Mouse (Mus musculus): ENCODE results near the gene Bpgm.

Gene Bpgm

DNA sequence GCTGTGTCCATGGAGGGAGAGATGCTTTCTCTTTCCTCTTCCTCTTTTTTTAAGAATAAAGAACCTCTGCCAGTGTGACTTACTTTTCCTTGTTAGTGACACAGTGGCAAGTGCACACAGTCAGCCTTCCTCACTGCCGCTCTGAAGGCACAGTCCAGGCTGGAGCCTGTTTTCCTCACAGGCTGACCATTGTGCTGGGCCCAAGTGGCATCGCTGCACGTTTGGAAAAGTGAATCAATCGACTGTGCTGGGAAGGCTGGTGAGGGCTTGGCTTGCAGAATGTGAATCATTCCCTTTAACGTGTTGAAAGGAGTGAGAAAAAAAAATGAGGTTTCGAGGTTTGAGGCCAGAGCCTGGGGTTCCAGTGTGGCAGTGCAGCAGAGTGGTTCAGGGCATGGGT is 5.3 kb downstream of the Bpgm start:
- in situ Hi-C loops (cut with MboI; ENCODE audit: low pct_unique_long_range_greater_than_20kb in 1 of 2, low sequenced_read_pairs in 2 of 2, unreplicated experiment in 1 of 2): no loop called here

- in situ Hi-C loops (cut with MboI; ENCODE audit: low pct_unique_long_range_greater_than_20kb in 1 of 2, low sequenced_read_pairs in 2 of 2, unreplicated experiment in 1 of 2): no loop called here
These were observed 6.8 kb downstream of the Bpgm start for GRCm38 (mm10) chr6:34482842-34483241.

DNA sequence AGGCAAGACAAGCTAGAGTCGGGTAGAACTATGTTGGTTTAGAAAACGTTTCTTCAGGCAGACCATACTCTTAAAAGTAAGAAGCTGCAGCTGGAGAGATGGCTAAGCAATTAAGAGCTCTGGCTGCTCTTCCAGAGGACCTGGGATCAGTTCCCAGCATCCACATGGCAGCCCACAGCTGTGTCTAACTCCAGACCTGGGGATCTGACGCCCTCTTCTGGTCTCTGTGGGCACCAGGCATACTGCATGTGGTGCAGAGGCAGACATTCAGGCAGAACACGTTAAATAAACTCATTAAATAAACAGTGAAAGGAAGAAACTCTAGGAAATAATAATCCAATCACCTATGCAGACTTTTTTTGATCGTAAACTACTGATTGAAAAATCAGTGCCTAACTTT is 7.4 kb downstream of the Bpgm start:
- in situ Hi-C loops (cut with MboI; ENCODE audit: low pct_unique_long_range_greater_than_20kb in 1 of 2, low sequenced_read_pairs in 2 of 2, unreplicated experiment in 1 of 2): no loop called here

- in situ Hi-C loops (cut with MboI; ENCODE audit: low pct_unique_long_range_greater_than_20kb in 1 of 2, low sequenced_read_pairs in 2 of 2, unreplicated experiment in 1 of 2): no loop called here
These were observed 7.8 kb downstream of the Bpgm start for GRCm38 (mm10) chr6:34483811-34484210.

DNA sequence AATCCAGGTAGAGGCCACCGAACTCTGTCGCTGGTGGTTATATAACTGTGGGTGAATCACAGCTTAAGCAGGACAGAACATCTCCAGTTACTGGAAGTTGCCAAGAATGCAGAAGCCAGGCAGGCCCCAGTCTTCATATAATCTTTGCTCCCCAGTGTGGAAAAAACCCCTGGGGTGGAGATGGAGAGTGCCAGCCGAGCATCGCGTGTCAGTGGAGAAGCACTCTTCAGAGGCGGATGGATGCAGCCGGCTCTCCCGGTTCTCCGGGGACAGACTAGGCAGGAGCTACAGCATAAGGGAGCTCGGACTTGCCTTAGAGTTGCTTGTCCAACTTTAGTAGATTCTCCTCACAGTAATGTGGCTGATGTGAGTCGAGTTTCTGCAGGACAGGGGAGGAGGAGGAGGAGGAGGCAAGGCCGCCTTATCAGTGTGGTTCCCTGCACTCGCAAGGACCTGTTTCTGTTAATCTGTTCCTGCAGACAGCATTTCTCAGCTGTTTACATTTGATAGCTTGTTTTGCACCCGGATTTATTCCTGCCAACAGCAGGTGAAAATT is 10.1 kb downstream of the Bpgm start:
- in situ Hi-C loops (cut with MboI; ENCODE audit: low pct_unique_long_range_greater_than_20kb in 1 of 2, low sequenced_read_pairs in 2 of 2, unreplicated experiment in 1 of 2): no loop called here

- in situ Hi-C loops (cut with MboI; ENCODE audit: low pct_unique_long_range_greater_than_20kb in 1 of 2, low sequenced_read_pairs in 2 of 2, unreplicated experiment in 1 of 2): no loop called here
These were observed 17.5 kb downstream of the Bpgm start for GRCm38 (mm10) chr6:34493327-34494095.

GRCm38 (mm10) chr6:34495140-34495551 is 19.1 kb downstream of the Bpgm start:
- in situ Hi-C loops (cut with MboI; ENCODE audit: low pct_unique_long_range_greater_than_20kb in 1 of 2, low sequenced_read_pairs in 2 of 2, unreplicated experiment in 1 of 2): no loop called here

DNA sequence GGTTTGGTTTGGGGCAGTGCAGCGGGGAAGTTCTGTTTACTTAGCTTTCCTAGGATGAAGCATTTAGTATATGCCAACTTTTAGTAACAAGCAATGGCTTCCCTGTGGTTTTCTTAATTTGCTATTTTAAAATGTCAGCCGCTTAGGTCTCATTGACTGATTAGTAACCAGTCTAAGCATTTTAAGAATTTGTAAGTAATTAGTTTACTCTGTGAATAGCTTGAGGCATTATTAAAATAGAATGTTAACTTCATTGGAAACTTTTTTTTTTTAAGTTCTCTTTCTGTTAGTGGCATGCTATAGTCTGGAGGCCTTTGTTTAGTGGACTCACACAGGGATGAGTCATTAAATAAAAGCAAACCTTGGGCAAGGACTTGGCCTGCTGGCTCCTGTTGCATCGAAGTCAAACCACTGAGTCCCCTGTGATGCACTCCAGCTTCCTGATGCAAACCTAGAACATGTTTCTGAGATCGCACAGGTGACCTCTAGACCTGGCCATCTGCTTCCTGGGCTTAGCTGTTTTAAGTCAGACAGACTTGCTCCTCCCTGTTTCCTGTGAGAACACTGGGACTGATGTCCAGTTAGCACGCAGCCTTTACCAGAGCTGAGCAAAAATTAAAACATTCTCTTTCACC is 22.1 kb downstream of the Bpgm start:
- in situ Hi-C loops (cut with MboI; ENCODE audit: low pct_unique_long_range_greater_than_20kb in 1 of 2, low sequenced_read_pairs in 2 of 2, unreplicated experiment in 1 of 2): no loop called here

DNA sequence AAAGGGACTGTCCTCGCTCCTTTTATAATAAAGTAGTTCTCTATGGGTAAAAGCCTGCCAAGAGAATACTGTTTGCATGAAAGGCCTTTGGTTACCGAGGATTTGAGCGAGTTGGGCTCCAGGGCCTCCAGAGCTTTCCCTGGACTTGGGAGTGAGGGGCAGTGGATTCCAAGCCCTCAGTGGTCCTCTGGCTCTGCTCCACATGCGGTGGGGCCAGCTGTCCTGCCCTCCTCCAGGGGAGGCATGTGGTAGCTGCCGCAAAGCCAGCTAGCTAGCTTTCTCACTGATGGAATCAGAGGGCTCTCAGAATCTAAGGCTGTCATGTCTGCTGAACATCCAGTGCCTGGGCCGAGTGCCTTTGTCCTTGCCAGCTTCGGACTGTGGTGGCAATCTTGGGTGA is 26.3 kb downstream of the Bpgm start:
- in situ Hi-C loops (cut with MboI; ENCODE audit: low pct_unique_long_range_greater_than_20kb in 1 of 2, low sequenced_read_pairs in 2 of 2, unreplicated experiment in 1 of 2): loop anchor here in 1 of 2 experiments (25.0 kb wide), 1 partner anchor 410 kb away; the partner anchor contains the start of genes Stra8 and Wdr91

DNA sequence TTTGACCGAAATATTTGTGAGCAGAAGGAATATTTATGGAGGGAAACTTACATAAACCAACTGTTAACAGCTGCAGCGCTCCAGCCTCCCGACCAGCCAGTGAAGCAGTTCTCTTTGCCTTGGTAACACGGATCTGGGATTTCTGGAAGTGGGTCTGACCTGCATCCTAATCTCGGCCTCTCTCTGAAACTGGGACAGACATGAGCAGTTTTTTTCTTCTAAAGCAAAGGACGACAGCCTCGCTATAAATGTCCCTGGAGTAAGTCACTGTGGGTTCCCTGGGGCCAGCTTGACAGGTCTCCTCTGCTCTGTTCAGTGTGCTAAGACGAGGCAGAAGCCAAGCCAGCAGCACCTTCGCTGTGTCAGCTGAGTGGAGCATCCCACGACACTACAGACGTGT is 29.9 kb downstream of the Bpgm start:
- in situ Hi-C loops (cut with MboI; ENCODE audit: low pct_unique_long_range_greater_than_20kb in 1 of 2, low sequenced_read_pairs in 2 of 2, unreplicated experiment in 1 of 2): loop anchor here in 1 of 2 experiments (25.0 kb wide), 1 partner anchor 406 kb away; the partner anchor contains the start of genes Stra8 and Wdr91

DNA sequence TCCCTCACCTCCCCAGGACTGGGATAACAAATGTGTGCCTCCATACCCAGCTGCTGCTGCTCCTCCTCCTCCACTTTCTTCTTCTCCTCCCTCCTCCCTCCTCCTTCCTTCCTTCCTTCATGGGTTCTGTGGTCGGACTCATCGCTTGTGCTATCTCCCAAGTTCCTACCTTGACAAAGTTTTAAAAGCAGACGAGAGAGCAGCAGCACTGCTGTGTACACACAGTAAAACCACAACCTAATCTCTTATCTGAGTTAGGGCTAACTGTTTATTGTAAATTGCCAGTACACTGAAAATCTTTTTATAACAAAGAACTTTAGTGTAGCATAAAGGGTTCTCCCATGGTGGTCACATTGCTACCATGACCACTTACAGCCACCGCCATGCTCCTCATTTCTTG is 31.6 kb downstream of the Bpgm start:
- in situ Hi-C loops (cut with MboI; ENCODE audit: low pct_unique_long_range_greater_than_20kb in 1 of 2, low sequenced_read_pairs in 2 of 2, unreplicated experiment in 1 of 2): loop anchor here in 1 of 2 experiments (25.0 kb wide), 1 partner anchor 405 kb away; the partner anchor contains the start of genes Stra8 and Wdr91

GRCm38 (mm10) chr6:34508016-34508415 is 32.0 kb downstream of the Bpgm start:
- in situ Hi-C loops (cut with MboI; ENCODE audit: low pct_unique_long_range_greater_than_20kb in 1 of 2, low sequenced_read_pairs in 2 of 2, unreplicated experiment in 1 of 2): loop anchor here in 1 of 2 experiments (25.0 kb wide), 1 partner anchor 404 kb away; the partner anchor contains the start of genes Stra8 and Wdr91

DNA sequence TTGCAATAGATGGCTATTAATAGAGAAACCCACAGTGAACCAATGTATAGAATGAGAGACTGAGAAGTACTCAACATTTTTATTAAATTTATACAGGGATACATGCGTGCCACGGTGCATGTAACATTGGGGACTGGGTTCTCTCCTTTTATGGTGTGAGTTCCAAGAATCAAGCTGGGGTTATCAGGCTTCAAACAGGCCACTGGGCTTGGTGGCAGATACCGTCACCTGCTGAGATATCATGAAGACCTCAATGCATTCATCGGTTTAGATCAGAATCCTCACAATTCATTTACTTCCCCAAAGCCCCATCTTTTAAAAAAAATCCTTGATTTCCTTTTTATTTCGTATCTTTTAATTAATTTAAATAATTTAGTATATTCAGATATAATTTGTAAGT is 34.3 kb downstream of the Bpgm start:
- in situ Hi-C loops (cut with MboI; ENCODE audit: low pct_unique_long_range_greater_than_20kb in 1 of 2, low sequenced_read_pairs in 2 of 2, unreplicated experiment in 1 of 2): loop anchor here in 1 of 2 experiments (5.0 to 25.0 kb wide), 2 partner anchors 247 to 402 kb away; partner anchors contain the start of genes Stra8 and Wdr91

GRCm38 (mm10) chr6:34511410-34511809 is 35.4 kb downstream of the Bpgm start:
- in situ Hi-C loops (cut with MboI; ENCODE audit: low pct_unique_long_range_greater_than_20kb in 1 of 2, low sequenced_read_pairs in 2 of 2, unreplicated experiment in 1 of 2): loop anchor here in 1 of 2 experiments (5.0 to 25.0 kb wide), 2 partner anchors 246 to 401 kb away; partner anchors contain the start of genes Stra8 and Wdr91

GRCm38 (mm10) chr6:34512741-34513140 is 36.7 kb downstream of the Bpgm start:
- in situ Hi-C loops (cut with MboI; ENCODE audit: low pct_unique_long_range_greater_than_20kb in 1 of 2, low sequenced_read_pairs in 2 of 2, unreplicated experiment in 1 of 2): loop anchor here in 1 of 2 experiments (5.0 to 25.0 kb wide), 2 partner anchors 245 to 400 kb away; partner anchors contain the start of genes Stra8 and Wdr91

DNA sequence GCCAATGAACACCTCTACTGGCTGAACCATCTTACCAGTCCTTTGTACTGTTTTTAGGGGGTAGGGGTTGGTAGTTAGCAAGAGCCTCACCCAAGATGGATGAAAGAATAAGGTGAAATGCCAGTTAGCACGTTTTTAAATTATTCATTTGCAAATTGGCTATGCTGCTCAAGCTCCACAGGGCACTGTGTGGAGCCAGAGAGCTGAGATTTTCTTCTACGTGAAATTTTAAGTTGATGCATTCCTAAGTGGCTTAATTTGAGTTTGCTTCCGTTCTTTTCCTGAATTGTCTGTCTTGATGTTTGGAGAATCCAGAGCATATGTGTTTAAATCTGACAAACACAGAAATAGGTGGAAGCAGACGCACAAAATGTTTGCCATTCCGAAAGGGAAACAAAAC is 38.6 kb downstream of the Bpgm start:
- in situ Hi-C loops (cut with MboI; ENCODE audit: low pct_unique_long_range_greater_than_20kb in 1 of 2, low sequenced_read_pairs in 2 of 2, unreplicated experiment in 1 of 2): loop anchor here in 1 of 2 experiments (5.0 to 25.0 kb wide), 2 partner anchors 243 to 398 kb away; partner anchors contain the start of genes Stra8 and Wdr91

- in situ Hi-C loops (cut with MboI; ENCODE audit: low pct_unique_long_range_greater_than_20kb in 1 of 2, low sequenced_read_pairs in 2 of 2, unreplicated experiment in 1 of 2): loop anchor here in 1 of 2 experiments (25.0 kb wide), 1 partner anchor 397 kb away; the partner anchor contains the start of genes Stra8 and Wdr91
These were observed 39.2 kb downstream of the Bpgm start for GRCm38 (mm10) chr6:34515098-34515782.

DNA sequence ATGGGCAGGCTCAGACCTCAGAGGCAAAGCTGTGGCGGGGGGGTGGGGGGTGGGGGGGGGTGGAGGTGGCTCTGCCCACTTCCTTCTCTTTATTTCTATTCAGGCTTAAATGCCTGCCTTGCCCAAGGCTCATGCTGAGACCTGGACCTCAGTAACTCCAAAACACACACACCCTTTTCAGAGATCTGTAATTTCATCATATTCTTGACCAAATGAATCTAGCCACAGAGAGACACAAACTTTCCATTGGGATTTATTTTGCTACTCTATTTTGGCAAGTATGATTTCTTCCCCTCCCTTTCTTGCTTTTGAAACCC is 39.7 kb downstream of the Bpgm start:
- in situ Hi-C loops (cut with MboI; ENCODE audit: low pct_unique_long_range_greater_than_20kb in 1 of 2, low sequenced_read_pairs in 2 of 2, unreplicated experiment in 1 of 2): loop anchor here in 1 of 2 experiments (25.0 kb wide), 1 partner anchor 397 kb away; the partner anchor contains the start of genes Stra8 and Wdr91

Measured in mouse embryonic stem cell (cell line).